ENCODE assay signal across 6 mouse cellular contexts in genomic region chr12:82056782-82057611, GRCm38 (mm10).
DNase-seq lines count a peak whose midpoint lies in the region; ATAC-seq and TF ChIP-seq lines count a peak whose summit lies in the region.
"Not testable (repeated sequence)": the region's sequence is repeated elsewhere in the genome, so short reads cannot be mapped to it uniquely, and the experiment has no call there.

No protein-coding gene starts in this region.

- not testable (repeated sequence) for H3K4me2 ChIP-seq in embryonic facial prominence, embryonic 15.5 days (replicated peaks); forebrain, embryonic 16.5 days (ENCODE audit: low read length); hindbrain, embryonic 13.5 days; hindbrain, postnatal 0 days (ENCODE audit: low read depth, low read length); midbrain, embryonic 13.5 days (replicated peaks); neural tube, embryonic 13.5 days

- H3K4me1 ChIP-seq in embryonic facial prominence, embryonic 15.5 days; forebrain, embryonic 16.5 days (replicated peaks; ENCODE audit: control insufficient read depth, insufficient read depth, low read length); hindbrain, embryonic 13.5 days (replicated peaks); hindbrain, postnatal 0 days (ENCODE audit: insufficient read depth, low read length); midbrain, embryonic 13.5 days (replicated peaks); neural tube, embryonic 13.5 days (replicated peaks): not testable (repeated sequence)

- not testable (repeated sequence) for H3K36me3 ChIP-seq in embryonic facial prominence, embryonic 15.5 days; forebrain, embryonic 16.5 days (ENCODE audit: control insufficient read depth, insufficient read depth); hindbrain, embryonic 13.5 days; hindbrain, postnatal 0 days (ENCODE audit: insufficient read depth, low read length); midbrain, embryonic 13.5 days; neural tube, embryonic 13.5 days

- H3K4me3 ChIP-seq in embryonic facial prominence, embryonic 15.5 days (replicated peaks); forebrain, embryonic 16.5 days (replicated peaks; ENCODE audit: low read length); hindbrain, embryonic 13.5 days; hindbrain, postnatal 0 days (ENCODE audit: low read length); midbrain, embryonic 13.5 days (replicated peaks); neural tube, embryonic 13.5 days: not testable (repeated sequence)

- not testable (repeated sequence) for H3K27ac ChIP-seq in embryonic facial prominence, embryonic 15.5 days (replicated peaks); forebrain, embryonic 16.5 days (ENCODE audit: low read length); hindbrain, embryonic 13.5 days; hindbrain, postnatal 0 days; midbrain, embryonic 13.5 days; neural tube, embryonic 13.5 days (replicated peaks)

- WGBS in embryonic facial prominence, embryonic 15.5 days: no CpG with 5 or more reads among the region's 6 CpGs
- WGBS in forebrain, embryonic 16.5 days: no CpG with 5 or more reads among the region's 6 CpGs
- WGBS in hindbrain, embryonic 13.5 days: no CpG with 5 or more reads among the region's 6 CpGs
- WGBS in hindbrain, postnatal 0 days: no CpG with 5 or more reads among the region's 6 CpGs
- no CpG with 5 or more reads among the region's 6 CpGs for WGBS in midbrain, embryonic 13.5 days
- no CpG with 5 or more reads among the region's 6 CpGs for WGBS in neural tube, embryonic 13.5 days

- not testable (repeated sequence) for H3K27me3 ChIP-seq in embryonic facial prominence, embryonic 15.5 days; forebrain, embryonic 16.5 days (replicated peaks; ENCODE audit: control insufficient read depth, insufficient read depth, low read length); hindbrain, embryonic 13.5 days; hindbrain, postnatal 0 days (ENCODE audit: insufficient read depth, low read length); midbrain, embryonic 13.5 days; neural tube, embryonic 13.5 days

- not testable (repeated sequence) for DNase-seq in hindbrain, postnatal 0 days (ENCODE audit: low spot score)

- ATAC-seq in embryonic facial prominence, embryonic 15.5 days (ENCODE audit: insufficient number of reproducible peaks, low FRiP score, low TSS enrichment, low read depth): peak; percentile 60
- peak; percentile 93 for ATAC-seq in forebrain, embryonic 16.5 days
- peak; percentile 84 for ATAC-seq in hindbrain, embryonic 13.5 days (ENCODE audit: low FRiP score)
- peak; percentile 93 for ATAC-seq in hindbrain, postnatal 0 days
- ATAC-seq in midbrain, embryonic 13.5 days: peak; percentile 60; the same call in 1 of the 2 replicates
- peak; percentile 43 for ATAC-seq in neural tube, embryonic 13.5 days (ENCODE audit: low read depth)

- H3K9ac ChIP-seq in embryonic facial prominence, embryonic 15.5 days; forebrain, embryonic 16.5 days (replicated peaks; ENCODE audit: low read depth, low read length); hindbrain, embryonic 13.5 days; hindbrain, postnatal 0 days (replicated peaks; ENCODE audit: low read length); midbrain, embryonic 13.5 days (replicated peaks); neural tube, embryonic 13.5 days: not testable (repeated sequence)

- not testable (repeated sequence) for TF ChIP-seq CTCF in hindbrain, postnatal 0 days (IDR thresholded peaks at IDR 0.05; ENCODE audit: low read depth)

- H3K9me3 ChIP-seq in embryonic facial prominence, embryonic 15.5 days (replicated peaks); forebrain, embryonic 16.5 days (ENCODE audit: control insufficient read depth, low read length); hindbrain, embryonic 13.5 days; hindbrain, postnatal 0 days (ENCODE audit: low read length); midbrain, embryonic 13.5 days; neural tube, embryonic 13.5 days: not testable (repeated sequence)

Comparison
In these comparisons a context has a peak if more than half of its experiments do, and no peak if none do; other contexts are left out.
1. ATAC-seq: peak in every context shown above with its lines; median percentile 93 in forebrain, embryonic 16.5 days; 93 in hindbrain, postnatal 0 days; 84 in hindbrain, embryonic 13.5 days; 60 in embryonic facial prominence, embryonic 15.5 days; 60 in midbrain, embryonic 13.5 days; 43 in neural tube, embryonic 13.5 days.